Mouse (Mus musculus) left cerebral cortex, postnatal 25 days (tissue): ENCODE measurements around the gene Pde10a. TPM values are rescaled to one million over a fixed set of nuclear protein-coding genes. Genes with fewer than 3 reads are reported as not detected.

Experiments
- DNase-seq, 2 experiments: peaks; one replicate each; pipeline ENCODE4 v3.0.0; 2022; ENCODE audit warnings: low spot score in 2 of 2, mixed read lengths in 1 of 2
- intact Hi-C: fragments of 180-260 bp; cut with DNase I; formaldehyde crosslinking; loops from one replicate; pipeline ENCODE4 v1.15.1; 2025
- total RNA-seq, 2 experiments: library from RNA; stranded (reverse); gene quantifications; 2 replicates each; pipeline ENCODE4 v1.2.3; 2021

Gene Pde10a
- total RNA-seq, 2 experiments from 2014 or later: 64.8 to 174 TPM

DNA sequence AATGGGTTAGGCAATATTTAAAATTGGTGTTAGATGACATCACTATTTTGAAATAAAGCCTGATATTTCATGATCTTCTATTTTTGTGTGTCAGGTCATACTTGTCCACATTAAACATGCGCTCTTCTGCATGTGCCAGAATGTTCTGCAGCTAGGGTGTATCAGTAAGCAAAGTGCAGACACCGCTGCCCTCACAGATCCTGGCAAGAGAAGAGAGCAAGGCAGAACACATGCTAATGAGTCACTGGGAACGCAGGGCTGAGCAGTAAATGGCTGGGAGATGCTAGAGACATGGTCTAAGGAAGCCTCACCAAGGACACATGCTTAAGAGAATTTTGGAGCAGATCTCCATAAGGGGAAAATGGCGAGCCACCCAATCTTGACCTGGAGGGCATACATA, 255.3 kb downstream of the Pde10a start:
- intact Hi-C loops: no loop called here
- DNase-seq: no peak

GRCm38 (mm10) chr17:8781040-8781439, 255.9 kb downstream of the Pde10a start:
- intact Hi-C loops: no loop called here
- no peak for DNase-seq

DNA sequence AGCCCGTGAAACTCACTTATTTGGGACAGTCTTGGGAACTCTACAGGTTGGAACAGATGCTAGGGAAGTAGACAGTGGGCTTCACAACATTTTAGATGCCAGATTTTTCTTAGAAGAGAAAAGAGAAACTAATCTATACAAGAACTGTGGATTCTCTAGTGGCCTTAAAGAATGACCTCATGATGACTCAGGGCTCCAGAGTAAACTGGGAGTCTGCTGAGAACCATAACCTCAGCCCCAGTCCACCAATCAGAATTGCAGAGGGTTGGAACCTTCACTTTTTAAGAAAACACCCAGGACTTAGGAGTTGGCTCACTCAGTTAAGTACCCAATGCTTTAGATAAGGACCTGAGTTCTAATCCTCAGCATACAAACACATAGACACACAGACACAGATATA, 256.4 kb downstream of the Pde10a start:
- intact Hi-C loops: no loop called here
- no peak for DNase-seq

DNA sequence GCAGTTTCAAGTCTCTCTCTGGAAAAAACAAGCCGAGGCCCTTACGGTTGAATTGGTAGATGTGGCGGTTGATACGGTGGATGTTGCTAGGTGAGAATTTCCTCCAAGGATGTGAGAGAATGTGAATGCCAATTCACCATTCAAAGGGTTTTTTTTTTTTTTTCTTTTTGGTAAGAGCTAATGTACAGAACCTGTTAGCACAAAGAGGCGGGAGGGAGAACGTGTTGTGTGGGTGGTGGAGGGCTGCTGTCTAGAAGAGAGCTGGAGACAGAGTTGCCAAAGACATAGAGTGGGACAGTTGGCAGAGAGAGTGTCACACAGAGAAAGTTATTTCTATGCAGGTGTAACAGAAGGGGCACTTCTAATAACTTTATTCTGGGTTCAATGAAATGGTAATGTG, 260.7 kb downstream of the Pde10a start:
- intact Hi-C loops: no loop called here
- DNase-seq: peak in 1 of 2 experiments; percentile 92

GRCm38 (mm10) chr17:8786484-8786883, 261.3 kb downstream of the Pde10a start:
- DNase-seq: no peak
- intact Hi-C loops: no loop called here

DNA sequence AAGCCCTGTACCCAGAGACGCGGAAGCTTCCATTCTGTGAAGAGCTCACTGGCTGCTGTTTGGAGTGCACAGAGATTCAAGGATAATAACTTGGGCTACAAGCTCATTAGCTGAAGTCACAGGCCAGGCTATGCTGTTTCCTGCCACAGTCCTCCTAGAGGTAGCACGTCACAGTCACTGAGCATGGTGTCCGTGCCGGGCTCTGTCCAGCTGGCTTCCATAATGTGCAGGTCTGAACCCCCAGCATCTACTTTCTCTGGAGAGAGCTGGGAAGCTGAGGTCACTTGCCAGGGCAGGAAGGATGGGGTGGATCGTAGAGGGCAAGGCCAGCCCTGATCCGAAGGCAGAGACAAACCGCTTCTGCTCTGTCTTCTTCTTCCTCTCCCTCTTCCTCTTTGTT, 262.6 kb downstream of the Pde10a start:
- DNase-seq: no peak

DNA sequence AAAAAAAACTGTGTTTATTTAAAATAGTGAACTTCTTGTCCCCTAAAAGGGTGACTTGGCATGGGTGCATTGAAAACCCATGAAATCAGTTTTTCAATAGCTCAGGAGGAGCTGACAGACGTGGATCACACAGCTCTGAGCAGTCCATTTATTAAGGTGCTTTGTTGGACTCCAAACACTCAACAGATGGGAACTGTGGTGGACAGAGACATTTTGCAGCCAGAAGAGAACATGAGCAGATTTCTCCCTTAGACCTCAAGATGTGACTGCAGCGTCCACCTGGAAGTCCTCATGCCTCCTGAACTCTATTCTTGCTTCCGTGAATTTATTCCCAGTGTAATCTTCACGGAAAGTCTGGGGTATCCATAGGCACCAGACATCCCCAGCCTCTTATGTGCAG, 266.4 kb downstream of the Pde10a start:
- intact Hi-C loops: no loop called here
- no peak for DNase-seq

More for the DNA sequence above, 262.6 kb downstream of the Pde10a start:
- intact Hi-C loops: no loop called here

DNA sequence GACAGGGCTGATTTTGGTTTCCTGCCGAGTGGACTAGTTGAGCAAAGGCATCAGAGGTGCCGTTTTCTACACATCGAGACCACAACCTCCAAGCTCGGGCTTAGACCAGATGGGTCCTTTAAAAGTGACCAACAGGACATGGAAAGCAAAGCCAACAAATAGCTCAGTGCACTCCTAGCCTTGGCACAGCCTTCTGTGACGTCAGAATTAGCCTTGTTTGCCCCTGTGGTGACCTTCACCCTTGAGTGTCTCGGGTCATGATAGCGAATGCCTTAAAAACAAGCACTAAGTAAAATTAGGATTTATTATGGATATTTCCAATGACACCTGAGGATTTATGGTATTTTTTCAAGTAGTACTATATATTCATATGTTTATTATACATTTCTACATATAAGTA, 267.4 kb downstream of the Pde10a start:
- intact Hi-C loops: no loop called here
- no peak for DNase-seq

- no peak for DNase-seq
- intact Hi-C loops: no loop called here
Observed at GRCm38 (mm10) chr17:8797624-8798023, 272.5 kb downstream of the Pde10a start.

- intact Hi-C loops: no loop called here
- DNase-seq: no peak
Observed at GRCm38 (mm10) chr17:8798531-8799295, 273.5 kb downstream of the Pde10a start.

GRCm38 (mm10) chr17:8799296-8799731, 274.1 kb downstream of the Pde10a start:
- intact Hi-C loops: no loop called here
- DNase-seq: no peak

DNA sequence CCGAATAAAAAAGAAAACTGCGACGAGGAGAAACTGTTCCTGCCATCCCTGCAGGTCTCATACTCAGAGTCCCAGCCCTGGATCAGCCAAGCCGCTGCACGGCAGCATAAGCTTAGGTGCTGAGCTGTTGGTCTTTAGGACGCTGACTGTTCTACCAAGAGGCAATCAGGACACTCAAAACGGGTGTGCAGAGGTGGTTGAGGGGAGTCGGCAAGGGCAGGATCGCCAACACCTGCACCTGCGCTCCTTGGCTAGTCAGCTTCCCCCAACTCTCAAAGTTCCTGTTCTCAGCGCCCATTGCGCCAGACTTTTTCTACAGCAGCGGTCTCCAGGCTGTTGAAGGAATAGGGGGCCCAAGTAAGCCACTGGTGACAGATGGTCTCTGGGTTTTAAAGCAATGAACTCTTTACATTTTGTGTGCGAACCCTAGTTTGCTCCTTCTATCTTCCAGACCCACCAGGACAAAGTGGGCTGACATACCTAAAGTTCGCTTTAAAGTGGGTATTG, 274.8 kb downstream of the Pde10a start:
- DNase-seq: no peak
- intact Hi-C loops: loop anchor here (5.0 kb wide), 1 partner anchor 178 kb away; no protein-coding TSS in a partner anchor

GRCm38 (mm10) chr17:8800478-8801082, 275.4 kb downstream of the Pde10a start:
- peak; percentile 33 to 65 for DNase-seq
- intact Hi-C loops: loop anchor here (1.0 to 5.0 kb wide), 2 partner anchors 135 to 178 kb away; no protein-coding TSS in a partner anchor

GRCm38 (mm10) chr17:8801083-8801854, 276.1 kb downstream of the Pde10a start:
- peak; percentile 55 to 76 for DNase-seq
- intact Hi-C loops: loop anchor here (1.0 to 5.0 kb wide), 2 partner anchors 134 to 179 kb away; no protein-coding TSS in a partner anchor

DNA sequence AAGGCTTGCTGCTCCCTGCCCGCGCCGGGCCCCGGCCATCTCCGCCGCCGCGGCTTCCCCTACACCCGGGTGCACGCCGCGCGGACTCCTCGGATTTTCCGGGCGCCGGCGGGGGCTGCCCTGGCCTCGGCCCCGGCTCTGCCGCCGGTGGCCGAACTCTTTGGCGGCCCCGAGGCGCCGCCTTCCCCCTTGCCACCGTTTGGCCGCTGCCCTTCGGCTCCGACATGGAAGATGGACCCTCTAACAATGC, 276.6 kb downstream of the Pde10a start:
- no peak for DNase-seq
- intact Hi-C loops: loop anchor here (1.0 to 5.0 kb wide), 2 partner anchors 134 to 179 kb away; no protein-coding TSS in a partner anchor

DNA sequence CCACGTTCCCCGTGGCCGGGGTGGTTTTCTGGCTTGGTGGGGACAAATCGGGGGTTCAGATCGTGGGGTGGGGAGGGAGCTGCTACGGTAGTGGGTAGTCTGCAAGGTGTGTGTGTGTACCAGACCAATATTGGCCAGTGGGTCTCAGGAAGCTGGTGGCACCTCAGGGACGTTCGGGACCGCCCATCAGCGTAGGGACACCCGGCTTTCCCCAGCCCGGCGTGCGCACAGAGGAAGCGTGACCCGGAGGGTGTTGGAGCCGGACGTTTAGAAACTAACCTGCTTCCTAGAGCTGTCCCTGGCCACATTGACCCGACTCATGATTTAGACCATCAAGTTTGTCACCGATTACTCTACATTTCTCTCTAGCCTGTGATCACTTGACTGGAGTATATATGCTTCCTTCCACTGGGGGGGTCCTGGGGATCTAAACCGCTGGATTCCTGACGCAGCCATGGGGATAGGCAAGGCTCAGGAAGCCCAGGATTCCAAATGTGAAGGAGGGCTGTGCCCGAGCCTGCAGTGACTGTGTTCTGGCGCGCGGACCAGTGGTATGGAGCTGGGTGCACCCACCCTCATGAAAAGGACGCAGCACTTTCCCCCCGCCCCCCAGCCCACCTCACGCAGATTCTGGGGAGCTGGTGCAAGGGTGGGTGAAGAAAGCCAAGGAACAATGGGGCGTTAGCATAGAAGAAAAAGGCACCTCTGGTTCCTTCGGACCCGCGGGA, 277.2 kb downstream of the Pde10a start:
- no peak for DNase-seq
- intact Hi-C loops: loop anchor here (5.0 kb wide), 1 partner anchor 180 kb away; no protein-coding TSS in a partner anchor

GRCm38 (mm10) chr17:8802889-8803799, 278.0 kb downstream of the Pde10a start:
- intact Hi-C loops: loop anchor here (5.0 kb wide), 1 partner anchor 181 kb away; no protein-coding TSS in a partner anchor
- DNase-seq: no peak

GRCm38 (mm10) chr17:8807345-8807744, 282.2 kb downstream of the Pde10a start:
- DNase-seq: no peak

More at GRCm38 (mm10) chr17:8807345-8807744, 282.2 kb downstream of the Pde10a start:
- intact Hi-C loops: loop anchor here (1.0 kb wide), 1 partner anchor 129 kb away; no protein-coding TSS in a partner anchor
